Mouse (Mus musculus): ENCODE measurements around the gene Gzmk.
"Not testable (repeated sequence)": the region's sequence is repeated elsewhere in the genome, so short reads cannot be mapped to it uniquely, and the experiment has no call there.

Gene Gzmk

DNA sequence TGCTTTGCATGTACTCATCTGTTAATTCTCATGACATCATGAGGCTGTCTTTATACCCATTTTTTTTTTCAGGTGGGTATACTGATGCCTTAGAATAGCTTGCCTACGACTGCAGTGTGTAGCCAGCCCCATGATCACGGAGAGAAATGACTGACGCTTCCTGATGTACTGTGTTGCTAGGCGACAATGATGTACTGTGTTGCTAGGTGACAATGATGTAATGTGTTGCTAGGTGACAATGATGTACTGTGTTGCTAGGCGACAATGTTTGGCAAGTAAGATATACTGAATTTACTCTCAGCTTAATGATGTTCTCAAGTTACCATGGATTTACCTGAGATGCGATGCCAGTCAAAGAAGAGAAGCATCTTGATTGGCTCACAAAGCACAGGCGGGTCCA is at the start of gene Gzmk:
Gene Gzmk, minus strand, starts transcription at position 98 of the 400 bp plus-strand sequence.
- no peak for DNase-seq (ENCODE audit: low spot score in 2 of 2)

DNA sequence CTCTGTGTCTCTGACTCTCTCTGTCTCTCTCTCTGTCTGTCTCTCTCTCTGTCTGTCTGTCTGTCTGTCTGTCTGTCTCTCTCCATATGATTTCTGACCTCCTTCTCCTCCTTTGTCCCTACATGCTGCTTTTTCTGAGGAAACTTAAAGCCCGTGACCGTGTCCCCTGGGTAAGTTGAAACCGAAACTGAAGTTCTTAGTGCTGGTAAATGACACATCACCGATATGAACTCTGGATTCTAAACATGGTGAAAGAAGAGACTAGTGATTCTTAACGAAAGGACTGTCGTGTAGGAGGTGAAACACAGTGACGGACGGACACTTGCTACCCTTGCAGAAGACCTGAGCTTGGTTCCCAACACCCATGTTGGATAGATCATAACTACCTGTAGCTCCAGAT is 45.5 kb upstream of the Gzmk start:
- DNase-seq (ENCODE audit: low spot score in 2 of 2) = no peak

DNA sequence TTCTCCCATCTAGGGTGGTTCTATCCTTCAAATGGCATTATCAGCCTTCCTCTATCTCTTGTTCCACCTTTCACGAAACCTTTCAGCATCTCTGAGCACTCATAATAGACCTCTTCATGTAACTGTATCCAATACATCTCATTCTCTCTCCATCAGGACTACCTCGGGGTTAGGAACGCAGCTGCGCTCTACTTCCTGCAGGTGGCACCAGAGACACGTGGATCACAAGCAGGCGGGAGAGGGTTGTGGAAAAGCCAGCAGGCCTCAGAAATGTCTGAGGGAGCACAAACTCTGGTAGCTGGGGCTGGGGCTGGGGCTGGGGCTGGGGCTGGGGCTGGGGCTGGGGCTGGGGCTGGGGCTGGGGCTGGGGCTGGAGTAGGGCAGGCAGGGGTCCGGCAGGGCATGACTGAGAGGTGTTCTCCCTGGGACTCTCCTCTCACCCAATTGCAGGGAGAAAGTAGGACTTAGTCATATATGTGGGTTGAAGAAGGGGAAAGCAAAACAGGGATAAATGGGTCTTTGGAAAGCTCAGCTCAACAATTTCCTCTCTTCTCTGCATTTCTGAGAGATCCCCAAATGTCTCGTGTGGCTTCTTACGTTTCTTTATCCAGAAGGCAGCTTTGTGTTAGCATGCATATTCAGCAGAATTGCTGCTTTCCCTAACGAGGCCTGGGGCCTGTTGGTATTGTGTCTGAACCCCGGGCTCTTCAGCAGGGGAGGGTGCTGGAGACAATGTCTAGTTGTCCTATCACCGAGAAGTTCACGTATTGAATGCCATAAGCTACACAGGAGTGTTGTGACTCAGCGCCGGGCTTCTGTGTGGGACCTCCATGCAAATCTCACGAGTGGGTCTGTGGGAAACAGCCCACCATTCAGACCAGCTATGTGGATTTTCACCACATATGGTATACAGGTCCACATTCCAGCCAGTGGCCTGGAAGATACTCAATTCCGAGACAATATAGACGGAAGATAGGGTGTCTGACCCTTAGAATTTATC is 44.4 kb upstream of the Gzmk start:
- peak in 1 of 2 experiments; percentile 41 for DNase-seq (ENCODE audit: low spot score in 2 of 2)

DNA sequence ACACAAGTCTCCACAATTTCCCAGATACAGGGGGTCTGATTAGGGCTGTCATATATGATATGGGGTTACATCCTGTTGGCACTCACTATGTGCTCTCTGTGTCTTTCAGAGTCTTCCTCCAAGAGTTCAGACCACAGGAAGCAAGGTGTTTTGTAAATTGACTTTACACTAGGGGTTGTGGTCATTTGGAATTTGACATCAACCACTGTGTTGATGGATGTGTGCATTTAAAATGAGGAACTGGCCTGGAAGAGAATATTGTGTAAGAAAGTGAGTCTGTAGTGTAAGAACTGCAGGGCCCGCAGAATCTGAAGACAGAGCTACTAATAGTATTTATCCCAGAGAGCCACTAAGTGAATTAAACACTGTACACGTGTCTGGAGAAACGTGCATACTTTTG is 41.5 kb upstream of the Gzmk start:
- DNase-seq (ENCODE audit: low spot score in 2 of 2) = no peak

DNA sequence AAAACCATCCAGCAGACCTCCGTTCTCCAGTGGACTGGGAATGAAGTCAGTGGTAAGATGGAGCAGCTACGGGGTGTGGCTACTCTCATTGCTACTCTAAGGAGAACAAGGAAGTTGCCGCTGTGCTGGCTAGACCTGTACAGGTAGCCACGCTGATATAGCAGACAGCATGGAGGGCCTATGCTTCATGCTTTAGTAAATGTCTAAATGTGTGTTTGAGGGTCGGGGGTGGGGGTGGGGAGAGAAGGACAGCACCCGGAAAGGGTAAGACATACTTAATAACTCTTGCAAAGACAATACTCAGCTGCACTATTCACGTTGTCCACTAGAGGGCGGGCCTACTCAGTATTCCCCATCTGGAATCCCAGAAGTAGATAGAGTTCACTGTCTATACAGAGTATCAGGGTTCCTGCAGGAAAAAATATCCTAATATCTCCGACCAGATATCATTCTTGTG is 40.8 kb upstream of the Gzmk start:
- DNase-seq (ENCODE audit: low spot score in 2 of 2) = peak in 1 of 2 experiments; percentile 40

DNA sequence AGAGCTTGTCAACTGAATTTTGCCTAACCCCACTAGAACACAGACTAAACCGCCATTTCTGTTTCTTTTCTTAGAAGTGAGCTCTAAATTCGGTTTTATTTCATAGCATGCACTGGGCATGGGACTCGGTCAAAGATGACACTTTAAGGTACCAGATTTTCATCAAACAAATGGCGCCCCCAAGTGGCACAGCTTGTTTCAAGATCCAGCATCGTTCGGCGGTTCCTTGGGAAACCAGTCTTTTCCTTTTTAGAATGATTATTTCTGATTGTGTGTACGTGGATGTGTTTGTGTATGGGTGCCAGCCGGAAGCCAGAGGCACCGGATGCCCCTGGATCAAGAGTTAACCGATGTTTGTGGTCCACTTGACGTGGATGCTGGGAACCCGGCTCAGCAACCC is 39.5 kb upstream of the Gzmk start:
- DNase-seq (ENCODE audit: low spot score in 2 of 2) = no peak

DNA sequence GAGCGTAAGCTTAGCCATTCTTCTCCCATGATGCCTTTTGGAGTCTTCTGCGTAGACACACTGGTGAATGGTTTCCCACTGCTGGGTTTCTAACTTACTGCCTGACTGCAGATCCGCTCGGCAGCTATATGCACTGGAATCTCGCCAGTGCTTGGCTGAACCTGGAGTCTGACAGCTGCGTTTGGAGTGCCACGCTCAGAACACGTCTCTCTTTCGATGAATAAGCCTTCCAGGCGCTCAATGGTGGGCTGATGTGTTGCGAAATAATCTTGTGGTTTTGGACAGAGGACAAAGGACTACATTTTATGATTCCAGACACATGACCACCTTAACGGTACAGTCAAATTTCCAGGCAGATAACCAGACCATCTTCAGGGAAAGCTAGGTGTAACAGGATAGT is 37.1 kb upstream of the Gzmk start:
- no peak for DNase-seq (ENCODE audit: low spot score in 2 of 2)

DNA sequence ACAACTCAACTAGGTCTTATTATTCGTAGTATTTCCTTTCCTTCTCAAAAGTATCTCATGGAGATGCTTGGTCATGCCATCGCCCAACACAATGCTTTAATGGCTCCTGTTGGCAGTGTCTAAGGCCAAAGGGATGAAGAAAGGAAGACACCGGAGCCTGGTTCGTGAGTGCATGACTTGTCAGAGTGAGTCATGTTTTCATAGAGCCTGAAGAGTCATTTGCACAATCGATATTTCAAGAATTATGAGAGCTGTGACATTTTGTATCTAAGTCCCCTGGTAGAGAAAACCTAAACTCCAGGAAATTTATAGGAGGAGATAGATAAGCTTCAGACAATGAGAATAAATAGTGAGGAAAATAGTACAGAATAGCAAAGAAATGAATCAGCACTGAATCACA is 33.5 kb upstream of the Gzmk start:
- no peak for DNase-seq (ENCODE audit: low spot score in 2 of 2)

DNA sequence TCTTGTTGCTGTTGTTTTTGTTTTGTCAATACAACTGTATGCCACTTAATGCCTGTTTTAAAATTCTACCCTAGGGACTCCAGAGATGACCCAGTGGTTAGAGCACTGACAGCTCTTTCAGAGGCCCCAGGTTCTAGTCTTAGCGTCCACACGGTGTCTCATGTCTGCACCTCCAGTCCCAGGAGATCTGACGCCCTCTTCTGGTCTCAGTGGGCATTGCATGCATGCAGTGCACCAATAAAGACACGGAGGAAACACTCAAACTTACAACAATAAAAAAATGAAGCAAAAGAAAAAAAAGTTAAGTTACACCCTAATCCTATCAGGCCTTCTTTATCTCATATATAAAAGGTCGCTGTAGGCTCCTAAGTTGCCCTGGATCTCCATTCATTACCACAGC is 31.5 kb upstream of the Gzmk start:
- no peak for DNase-seq (ENCODE audit: low spot score in 2 of 2)

DNA sequence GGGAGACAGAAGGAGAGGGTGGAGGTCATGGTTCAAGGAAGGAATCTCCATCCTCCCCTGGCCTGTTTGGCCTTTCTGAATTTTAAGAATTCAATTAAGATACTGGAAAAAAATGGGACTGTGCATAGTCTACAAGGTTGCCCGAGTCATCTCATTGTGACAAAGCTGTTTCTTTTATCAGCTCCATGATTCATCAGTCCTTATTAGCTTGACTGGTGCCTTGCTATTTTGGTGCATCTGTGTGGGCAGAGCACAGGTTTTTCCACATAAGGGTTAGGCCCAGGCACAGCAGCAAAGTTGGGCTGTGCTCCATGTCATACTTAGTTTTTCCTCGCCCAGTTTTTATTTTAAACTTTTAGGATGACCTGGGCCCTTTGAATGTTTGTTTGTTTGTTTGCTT is 31.1 kb upstream of the Gzmk start:
- DNase-seq (ENCODE audit: low spot score in 2 of 2) = no peak

DNA sequence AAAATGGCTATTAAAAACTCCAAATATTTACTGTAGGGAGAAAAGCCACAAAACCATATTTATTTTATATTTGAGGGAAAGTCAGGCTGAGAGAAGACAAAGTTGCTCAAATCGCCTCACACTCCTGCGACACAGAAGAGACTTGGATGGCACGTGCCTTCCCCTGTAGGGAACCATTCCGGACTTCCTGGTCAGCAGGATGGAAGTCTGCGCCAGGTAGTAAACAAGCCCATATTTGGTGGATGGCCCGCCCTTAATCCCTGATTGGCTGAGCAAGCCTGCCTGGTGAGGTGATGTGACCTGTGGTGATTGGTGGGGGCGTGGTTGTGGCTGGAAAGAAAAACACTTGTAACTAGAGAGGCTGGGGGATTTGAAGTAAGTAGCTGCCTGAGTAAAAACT is 26.9 kb upstream of the Gzmk start:
- DNase-seq (ENCODE audit: low spot score in 2 of 2) = not testable (repeated sequence)

DNA sequence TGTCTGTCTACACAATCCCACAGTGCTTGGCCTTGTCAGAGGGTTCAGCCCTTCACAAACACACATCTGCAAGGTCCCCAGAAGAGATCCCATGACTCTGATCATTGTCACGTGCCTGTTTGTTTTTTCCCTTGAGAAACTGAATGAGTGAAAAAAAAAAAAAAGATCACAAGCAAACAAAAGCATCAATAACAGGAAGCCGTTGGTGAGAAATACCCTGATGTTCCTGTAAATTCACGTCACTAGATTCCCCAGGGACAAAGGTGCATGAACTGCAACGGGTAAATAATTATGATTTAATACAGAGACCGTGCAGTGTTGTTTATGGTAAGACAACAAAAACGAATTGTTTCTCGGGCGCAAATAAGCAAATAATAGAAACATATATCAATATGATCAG is 19.3 kb upstream of the Gzmk start:
- DNase-seq (ENCODE audit: low spot score in 2 of 2) = no peak

DNA sequence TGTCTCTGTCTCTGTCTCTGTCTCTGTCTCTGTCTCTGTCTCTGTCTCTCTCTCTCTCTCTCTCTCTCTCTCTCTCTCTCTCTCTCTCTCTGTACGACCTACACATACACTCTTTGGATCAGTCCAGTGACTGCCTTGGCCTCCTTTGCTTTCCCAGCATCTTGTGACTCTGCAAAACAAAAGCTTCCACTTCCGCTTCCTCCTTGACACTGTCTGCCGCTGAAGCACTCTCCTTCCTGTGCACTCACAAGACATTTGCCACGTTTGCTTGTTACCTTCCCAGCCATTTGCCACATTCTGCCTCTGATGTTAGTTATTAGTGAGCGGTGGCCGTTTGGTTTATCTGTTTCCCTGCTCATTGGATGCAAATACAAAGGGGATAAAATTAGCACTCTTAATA is 16.4 kb upstream of the Gzmk start:
- no peak for DNase-seq (ENCODE audit: low spot score in 2 of 2)

DNA sequence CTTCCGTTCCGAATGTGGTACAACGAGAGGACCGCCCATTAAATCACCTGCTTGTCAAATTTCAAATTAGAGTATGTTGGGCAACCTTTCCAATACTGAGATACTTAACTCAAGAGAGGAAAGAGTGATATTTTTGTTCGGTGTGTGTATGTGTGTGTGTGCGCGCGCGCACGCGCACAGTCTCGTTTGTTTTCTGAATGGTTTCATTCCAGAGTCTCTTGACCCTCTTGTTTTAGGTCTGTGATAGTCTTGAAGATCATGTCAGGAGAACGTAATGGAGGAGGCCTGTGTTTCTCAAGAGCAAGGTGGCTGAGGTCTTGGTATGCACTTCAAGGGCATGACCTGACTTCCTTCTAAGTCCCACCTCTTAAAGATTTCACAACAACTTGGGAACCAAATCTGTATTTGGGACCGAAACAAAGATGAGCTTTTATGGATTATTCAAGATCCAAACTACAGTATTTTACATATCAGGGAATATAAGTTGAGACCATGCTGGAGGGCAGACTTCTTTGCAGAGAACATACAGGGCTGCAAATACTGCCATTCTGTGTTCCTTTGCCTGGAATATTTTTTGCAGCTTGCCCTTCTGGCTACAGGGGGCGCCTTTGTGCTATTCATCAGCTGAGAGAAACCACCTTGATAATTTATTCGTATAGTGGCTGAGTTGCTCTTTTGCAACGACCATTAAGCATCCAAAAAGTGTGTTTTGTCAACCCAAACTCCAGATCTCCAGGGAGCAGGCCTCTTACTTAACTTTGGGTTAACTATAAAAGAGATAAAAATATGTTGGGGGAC is 2.2 kb upstream of the Gzmk start:
- no peak for DNase-seq (ENCODE audit: low spot score in 2 of 2)

DNA sequence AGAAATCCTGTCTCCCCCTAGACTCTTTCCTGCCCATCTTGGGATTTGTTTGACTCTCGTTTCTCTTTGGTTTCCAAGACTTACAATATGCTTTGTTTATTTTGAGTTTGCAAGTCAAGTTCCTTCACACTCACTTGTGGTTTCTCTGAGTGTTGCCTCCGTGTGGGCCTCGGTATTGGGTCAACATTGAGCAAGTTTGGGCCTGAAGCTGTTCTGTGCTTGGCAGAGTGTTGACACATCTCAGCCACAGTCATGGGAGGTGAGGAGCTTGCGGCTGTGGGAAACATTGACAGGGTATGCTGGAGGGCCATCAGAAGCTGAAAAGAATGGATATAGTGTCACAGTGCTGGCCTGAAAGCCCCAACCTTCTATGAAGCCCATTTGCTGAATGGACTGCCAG is 1.4 kb upstream of the Gzmk start:
- DNase-seq (ENCODE audit: low spot score in 2 of 2) = no peak

DNA sequence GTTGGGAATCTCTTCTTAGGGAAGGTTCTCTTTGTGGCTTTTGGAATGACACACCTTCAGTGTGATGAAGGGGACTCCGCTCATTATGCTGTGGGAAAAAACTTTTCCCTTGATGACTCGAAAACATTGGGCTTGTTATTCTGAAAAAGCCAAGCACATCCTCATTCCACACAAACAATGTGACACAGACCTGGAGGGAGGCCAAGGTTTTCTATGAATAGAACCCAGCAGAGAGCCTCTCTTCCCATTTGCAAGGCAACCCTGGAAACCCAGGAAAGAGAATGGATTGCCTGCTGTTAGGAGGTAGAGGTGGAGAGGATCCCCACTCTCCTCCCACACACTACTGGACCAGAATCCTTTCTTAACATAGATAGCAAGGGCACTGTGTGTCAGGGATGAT is 1.6 kb downstream of the Gzmk start:
- DNase-seq (ENCODE audit: low spot score in 2 of 2) = no peak

DNA sequence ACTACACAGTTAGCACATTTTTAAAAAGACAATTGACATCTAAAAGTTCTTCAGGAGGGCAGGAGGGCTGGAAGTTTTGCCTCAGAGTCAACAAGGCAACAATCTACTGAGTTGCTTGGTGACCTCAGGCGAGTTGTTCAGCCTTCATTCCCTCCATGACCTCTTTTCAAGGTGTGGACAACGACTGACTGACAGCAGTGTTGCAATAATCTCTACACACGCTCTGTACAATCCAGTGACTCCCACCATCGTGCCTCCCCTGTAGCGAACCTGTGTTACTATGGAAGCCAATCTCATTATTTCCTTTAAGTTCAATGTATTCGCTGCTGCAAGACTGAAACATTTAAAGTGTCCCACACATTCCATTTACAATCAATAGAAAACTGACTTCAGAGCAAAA is 3.9 kb downstream of the Gzmk start:
- no peak for DNase-seq (ENCODE audit: low spot score in 2 of 2)

DNA sequence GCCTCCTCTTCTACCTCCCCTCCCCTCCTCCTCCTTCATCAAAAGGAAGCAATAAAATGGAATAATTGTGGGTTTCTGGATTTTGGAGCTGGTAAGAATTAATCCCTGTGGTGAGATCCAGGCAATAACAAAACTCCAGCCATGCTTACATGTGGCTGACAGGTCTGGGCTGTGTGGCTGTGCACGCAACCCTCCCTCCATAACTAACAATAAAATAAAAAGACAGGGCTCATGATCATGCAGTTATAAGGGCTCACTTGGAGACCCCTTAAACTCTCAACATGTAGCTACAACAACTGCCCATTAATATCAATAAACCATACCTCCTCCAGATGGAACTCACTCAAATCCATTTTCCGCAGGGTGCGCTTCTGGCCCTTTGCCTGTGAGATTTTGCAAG is 11.8 kb downstream of the Gzmk start:
- DNase-seq (ENCODE audit: low spot score in 2 of 2) = no peak

DNA sequence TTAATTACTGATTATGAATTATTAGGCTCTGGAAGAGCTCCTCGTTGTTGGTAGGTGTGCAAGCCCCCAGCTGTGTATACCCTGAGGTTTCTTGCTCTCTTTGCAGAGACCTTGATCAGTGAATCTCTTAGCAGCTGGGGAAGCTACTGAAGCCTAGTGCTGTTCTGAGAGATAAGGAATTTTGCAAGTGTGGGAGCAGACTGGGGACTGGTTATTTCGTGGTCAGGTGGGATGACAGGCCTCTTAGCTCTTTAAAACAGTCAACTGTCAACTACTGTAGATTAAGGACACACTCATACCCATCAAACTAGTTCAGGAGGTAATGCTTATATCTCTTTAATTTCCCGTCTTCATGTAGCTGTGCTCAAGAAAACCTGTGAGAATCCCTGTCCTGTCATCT is 13.3 kb downstream of the Gzmk start:
- DNase-seq (ENCODE audit: low spot score in 2 of 2) = no peak

DNA sequence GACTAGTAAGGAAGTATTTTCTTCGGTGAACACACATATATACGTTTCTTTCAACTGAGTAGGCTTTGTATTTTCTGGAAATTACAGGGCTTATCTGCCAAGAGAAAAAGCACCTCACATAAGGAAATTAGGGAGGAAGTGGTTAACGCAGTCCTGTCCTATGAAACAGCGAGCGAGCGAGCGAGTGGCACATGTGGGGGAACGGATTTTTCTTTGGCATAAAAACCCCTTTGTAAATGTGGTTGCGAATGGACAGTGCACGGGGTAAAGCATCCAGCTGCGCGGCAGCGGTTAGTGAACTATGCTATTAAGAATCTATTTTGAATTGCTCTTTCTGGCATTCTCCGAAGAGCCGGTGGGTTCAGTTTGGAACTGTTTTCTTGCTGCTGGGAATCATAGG is 14.4 kb downstream of the Gzmk start:
- no peak for DNase-seq (ENCODE audit: low spot score in 2 of 2)

DNA sequence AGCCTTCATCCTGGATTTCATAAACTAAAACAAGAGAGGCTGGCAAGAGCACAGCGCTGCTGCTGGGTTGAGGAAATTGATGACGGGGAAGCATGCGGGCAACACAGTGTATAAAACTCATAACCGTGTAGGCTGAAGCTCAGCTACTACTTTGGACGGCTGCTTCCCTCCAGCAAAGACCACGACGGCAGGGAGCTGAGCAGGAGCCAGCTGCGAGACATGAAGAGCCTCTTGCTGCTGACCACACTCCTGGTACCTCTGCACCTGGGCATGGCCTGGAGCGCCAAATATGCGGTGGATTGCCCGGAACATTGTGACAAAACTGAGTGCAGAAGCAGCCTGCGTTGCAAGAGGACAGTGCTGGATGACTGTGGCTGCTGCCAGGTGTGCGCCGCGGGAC is 16.1 kb downstream of the Gzmk start, which contains the start of gene Esm1:
Gene Esm1, plus strand, starts transcription at position 36 of the 400 bp plus-strand sequence.
- DNase-seq (ENCODE audit: low spot score in 2 of 2) = no peak

DNA sequence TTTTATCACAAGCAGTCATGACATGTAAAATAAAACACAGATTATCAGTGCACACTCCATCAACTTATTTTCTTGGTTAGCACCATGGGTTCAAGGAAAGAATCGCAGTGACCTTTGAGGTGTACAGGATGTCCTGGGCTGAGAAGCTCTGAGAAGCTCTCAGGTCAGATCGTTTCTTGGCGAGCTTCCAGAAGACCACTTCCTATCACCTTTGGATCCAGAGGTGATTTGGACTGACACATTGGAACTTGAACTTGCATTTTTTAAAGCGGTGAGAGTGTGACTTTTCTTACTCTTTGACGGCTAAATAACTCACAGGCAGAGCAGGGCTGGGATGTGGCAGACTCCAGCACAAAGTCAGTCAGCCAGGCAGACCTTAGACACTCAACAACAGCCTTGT is 20.4 kb downstream of the Gzmk start:
- DNase-seq (ENCODE audit: low spot score in 2 of 2) = no peak

DNA sequence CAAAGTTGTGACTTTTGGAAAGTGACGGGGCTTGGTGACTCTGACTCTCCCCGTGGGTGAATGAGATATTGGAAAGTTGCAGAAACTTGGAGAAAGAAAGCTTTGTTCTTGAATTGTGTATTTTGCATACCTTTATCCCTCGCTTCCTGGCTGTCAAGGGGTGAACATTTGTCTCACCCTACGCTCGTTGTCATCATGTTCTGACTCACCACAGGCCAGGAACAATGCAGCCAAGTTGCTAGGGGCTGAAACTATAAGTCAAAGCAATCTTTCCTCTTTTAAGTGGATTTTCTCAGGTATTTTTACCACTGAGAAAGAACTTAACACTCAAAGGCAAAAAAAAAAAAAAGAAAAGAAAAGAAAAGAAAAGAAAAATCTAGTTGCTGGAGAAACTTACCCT is 22.6 kb downstream of the Gzmk start:
- no peak for DNase-seq (ENCODE audit: low spot score in 2 of 2)

All from spleen, postnatal 14 days (tissue).